In the genomic region with DNA sequence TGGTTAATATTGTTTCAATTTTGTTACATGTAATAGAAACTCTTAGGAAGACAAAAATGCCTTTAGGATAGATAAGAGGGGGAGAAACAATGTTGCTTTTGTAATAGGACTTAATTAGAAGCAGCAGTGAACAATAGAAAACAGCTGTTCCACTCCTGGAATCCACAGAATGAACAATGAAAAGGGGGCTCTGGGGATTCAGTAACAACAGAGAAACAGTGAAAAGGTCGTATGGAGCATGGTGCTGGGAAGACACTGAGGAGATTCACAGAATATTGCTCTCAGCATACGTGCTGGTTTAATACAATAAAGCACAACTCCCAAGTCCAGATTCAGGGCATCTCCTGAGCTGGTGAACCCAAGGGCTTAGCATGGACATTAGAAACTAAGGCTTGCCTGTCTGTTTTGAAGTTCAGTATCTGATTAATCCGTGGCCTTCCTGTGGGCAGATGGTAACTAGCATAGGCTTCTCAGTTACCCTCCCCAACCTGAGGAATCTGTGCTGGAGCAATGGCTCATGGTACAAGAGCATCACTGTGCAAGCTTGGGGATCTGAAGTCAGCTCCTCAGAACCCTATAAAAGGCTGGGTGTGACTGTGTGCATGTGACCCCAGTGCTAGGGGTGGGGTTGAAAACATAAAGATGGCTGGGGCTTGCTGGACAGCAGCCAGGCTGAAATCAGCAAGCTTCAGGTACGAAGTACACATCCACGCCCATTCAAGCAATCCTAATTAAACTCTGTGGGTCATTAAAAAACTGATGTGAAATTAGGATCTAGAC, we compare ENCODE assay signal across 13 mouse cellular contexts. TPM values are rescaled to one million over a fixed set of nuclear protein-coding genes. Genes with fewer than 3 reads are reported as not detected.
A peak's percentile ranks its signal among the peaks of the same experiment; 100 is the strongest.
DNase-seq lines count a peak whose midpoint lies in the region; ATAC-seq and TF ChIP-seq lines count a peak whose summit lies in the region.
"Had no signal": no experiment of that assay in that cellular context is flagged by ENCODE, and none has a peak within 500 bp of the region (broad histone marks: within the 10 kb centered on the region; RNA-seq: fewer than 3 reads in every experiment).

No protein-coding gene starts in this region.

- no peaks in the 10 kb centered on the region for H3K36me3 ChIP-seq in lung, postnatal 0 days (ENCODE audit: insufficient read depth, low read length)
- no peaks in the 10 kb centered on the region for H3K36me3 ChIP-seq in embryonic facial prominence, embryonic 13.5 days
- H3K36me3 ChIP-seq in intestine, embryonic 15.5 days: no peaks in the 10 kb centered on the region

- no peaks in the 10 kb centered on the region for H3K4me1 ChIP-seq in lung, postnatal 0 days (ENCODE audit: insufficient read depth, low read depth, low read length)
- H3K4me1 ChIP-seq in embryonic facial prominence, embryonic 13.5 days: peaks cover 19% of the 10 kb centered on the region
- 0 out of 2 replicates have a peak, but pooled peaks cover 3% of the 10 kb centered on the region for H3K4me1 ChIP-seq in intestine, embryonic 15.5 days (replicated peaks)

- DNase-seq in lung, postnatal 0 days (ENCODE audit: low spot score): peak; percentile 46
- no peak for DNase-seq in lung, postnatal 36 days
- DNase-seq in retina, embryonic 14.5 days (ENCODE audit: low spot score): peak; percentile 70
- no peak for DNase-seq in layer of hippocampus, postnatal 14 days (ENCODE audit: low spot score in 2 of 2)
- DNase-seq in gastrocnemius, postnatal 36 days: no peak
- DNase-seq in urinary bladder, postnatal 10 days (ENCODE audit: low spot score): no peak
- DNase-seq: adrenal gland, postnatal 10 days; cerebellum, adult 11-12 months; heart, adult 18-20 months had no signal

- H3K27me3 ChIP-seq in lung, postnatal 0 days (replicated peaks; ENCODE audit: insufficient read depth, low read length): no peaks in the 10 kb centered on the region
- no peaks in the 10 kb centered on the region for H3K27me3 ChIP-seq in embryonic facial prominence, embryonic 13.5 days
- H3K27me3 ChIP-seq in intestine, embryonic 15.5 days (replicated peaks): no peaks in the 10 kb centered on the region

- H3K27ac ChIP-seq in lung, postnatal 0 days (ENCODE audit: low read length): no peak overlapping the region
- peak overlapping the region; percentile 66 for H3K27ac ChIP-seq in embryonic facial prominence, embryonic 13.5 days
- H3K27ac ChIP-seq in intestine, embryonic 15.5 days: no peak overlapping the region

- intact Hi-C loops in gastrocnemius, postnatal 36 days (cut with DNase I): no loop called here

- H3K9me3 ChIP-seq in lung, postnatal 0 days (ENCODE audit: low read length): no peaks in the 10 kb centered on the region
- H3K9me3 ChIP-seq in embryonic facial prominence, embryonic 13.5 days: no peaks in the 10 kb centered on the region
- H3K9me3 ChIP-seq in intestine, embryonic 15.5 days: no peaks in the 10 kb centered on the region

- WGBS in lung, postnatal 0 days: 53% methylated on average over 5 of the region's 5 CpGs
- WGBS in embryonic facial prominence, embryonic 13.5 days: 25% methylated on average over 5 of the region's 5 CpGs
- 57% methylated on average over 5 of the region's 5 CpGs for WGBS in intestine, embryonic 15.5 days

- no peak for TF ChIP-seq CTCF in lung, postnatal 0 days (IDR thresholded peaks at IDR 0.05)

- no peak for ATAC-seq in lung, postnatal 0 days
- no peak for ATAC-seq in embryonic facial prominence, embryonic 13.5 days (ENCODE audit: insufficient number of reproducible peaks, insufficient read depth, low FRiP score, low TSS enrichment, low read depth)
- peak; percentile 94 for ATAC-seq in intestine, embryonic 15.5 days
- ATAC-seq: forebrain, embryonic 14.5 days; inflammation-experienced regulatory T-cells, adult 6 months had no signal

- H3K9ac ChIP-seq in lung, postnatal 0 days (replicated peaks; ENCODE audit: low read depth): no peak overlapping the region
- no peak overlapping the region for H3K9ac ChIP-seq in embryonic facial prominence, embryonic 13.5 days
- no peak overlapping the region for H3K9ac ChIP-seq in intestine, embryonic 15.5 days

- H3K4me3 ChIP-seq in lung, postnatal 0 days (ENCODE audit: low read depth, low read length): no peak overlapping the region
- H3K4me3 ChIP-seq in embryonic facial prominence, embryonic 13.5 days: no peak overlapping the region
- no peak overlapping the region for H3K4me3 ChIP-seq in intestine, embryonic 15.5 days (replicated peaks)

- TF ChIP-seq EP300 in lung, postnatal 0 days (IDR thresholded peaks at IDR 0.05): no peak

- H3K4me2 ChIP-seq in lung, postnatal 0 days (replicated peaks; ENCODE audit: low read depth, low read length): no peak overlapping the region
- 0 out of 2 replicates have a peak overlapping the region, but pooled peaks have one; percentile 9 for H3K4me2 ChIP-seq in embryonic facial prominence, embryonic 13.5 days
- no peak overlapping the region for H3K4me2 ChIP-seq in intestine, embryonic 15.5 days (replicated peaks)

RNA-seq across cellular contexts. Expression of a gene that starts 16.1 kb away (rescaled TPM):
- polyA plus RNA-seq in lung, postnatal 0 days (2015; fragmentation: Nextera tagmentation; extraction: Ambion mirVana): 10.3 and 14.3 TPM in 2 replicates
- polyA plus RNA-seq in embryonic facial prominence, embryonic 13.5 days (2015; fragmentation: Nextera tagmentation; extraction: Ambion mirVana): 6.6 and 8.4 TPM in 2 replicates
- 13.6 and 13.9 TPM in 2 replicates for polyA plus RNA-seq in intestine, embryonic 15.5 days (2015; fragmentation: Nextera tagmentation; extraction: Ambion mirVana)
- total RNA-seq in layer of hippocampus, postnatal 14 days (2021): 1 to 10 TPM; 2.5 to 3.1 TPM
- under 1 TPM; 0.36 to 0.62 TPM for total RNA-seq in gastrocnemius, postnatal 36 days (2021)
- polyA plus RNA-seq: inflammation-experienced regulatory T-cells, adult 6 months had no signal

RNA-seq across cellular contexts. Expression of a gene that starts 48.9 kb away (rescaled TPM):
- polyA plus RNA-seq in lung, postnatal 0 days (2015; fragmentation: Nextera tagmentation; extraction: Ambion mirVana): 50.3 and 52.2 TPM in 2 replicates
- 118 and 123 TPM in 2 replicates for polyA plus RNA-seq in embryonic facial prominence, embryonic 13.5 days (2015; fragmentation: Nextera tagmentation; extraction: Ambion mirVana)
- polyA plus RNA-seq in intestine, embryonic 15.5 days (2015; fragmentation: Nextera tagmentation; extraction: Ambion mirVana): 77.8 and 93.6 TPM in 2 replicates
- total RNA-seq in layer of hippocampus, postnatal 14 days (2021): 100 to 1,000 TPM; 133 to 144 TPM
- 10 to 100 TPM; 41.5 to 48.1 TPM for total RNA-seq in gastrocnemius, postnatal 36 days (2021)

Comparison
In these comparisons a context has a peak if more than half of its experiments do, and no peak if none do; other contexts are left out.
1. DNase-seq: peak in lung, postnatal 0 days (single experiment) and retina, embryonic 14.5 days (single experiment); none in lung, postnatal 36 days (single experiment), layer of hippocampus, postnatal 14 days (0 of 2), gastrocnemius, postnatal 36 days (0 of 2) and urinary bladder, postnatal 10 days (single experiment).